Mouse (Mus musculus): ENCODE data around the gene H2-D1. TPM values are rescaled to one million over a fixed set of nuclear protein-coding genes. Genes with fewer than 3 reads are reported as not detected.
"Not testable (repeated sequence)": the region's sequence is repeated elsewhere in the genome, so short reads cannot be mapped to it uniquely, and the experiment has no call there.

Gene H2-D1
- polyA plus RNA-seq, 1 experiment from 2014 or later, result 98.1 TPM

- Histone ChIP-seq H3K27me3 (ENCODE audit: control insufficient read depth, insufficient read depth, low read length) (no peaks in the 10 kb centered on the region), H3K4me3 (replicated peaks; ENCODE audit: low read length) (no peak overlapping the region), H3K36me3 (replicated peaks; ENCODE audit: control insufficient read depth, insufficient read depth) (peaks cover 52% of the 10 kb centered on the region), H3K27ac (no peak overlapping the region), H3K9ac (no peak overlapping the region), H3K9me3 (ENCODE audit: control insufficient read depth, low read length) (no peaks in the 10 kb centered on the region), H3K4me2 (replicated peaks) (no peak overlapping the region), H3K4me1 (replicated peaks; ENCODE audit: control insufficient read depth, insufficient read depth, low read length) (no peaks in the 10 kb centered on the region)
- DNase-seq (ENCODE audit: low spot score), result no peak
- WGBS, result 87% methylated on average over 14 of the region's 14 CpGs
- ATAC-seq (ENCODE audit: low FRiP score), result no peak
These were observed 35.9 kb upstream of the H2-D1 start for GRCm38 (mm10) chr17:35226561-35227046.

- no peak for DNase-seq (ENCODE audit: low spot score)
- Histone ChIP-seq H3K4me3 (replicated peaks; ENCODE audit: low read length) (no peak overlapping the region), H3K27me3 (ENCODE audit: control insufficient read depth, insufficient read depth, low read length) (no peaks in the 10 kb centered on the region), H3K4me2 (replicated peaks) (no peak overlapping the region), H3K4me1 (replicated peaks; ENCODE audit: control insufficient read depth, insufficient read depth, low read length) (peaks cover 13% of the 10 kb centered on the region; the same call in 1 of the 2 replicates), H3K9ac (no peak overlapping the region; the same call in 1 of the 2 replicates), H3K9me3 (ENCODE audit: control insufficient read depth, low read length) (no peaks in the 10 kb centered on the region), H3K27ac (no peak overlapping the region), H3K36me3 (replicated peaks; ENCODE audit: control insufficient read depth, insufficient read depth) (peaks cover 47% of the 10 kb centered on the region)
- no peak for ATAC-seq (ENCODE audit: low FRiP score)
- WGBS, result 96% methylated on average over 10 of the region's 10 CpGs
These were observed 31.5 kb upstream of the H2-D1 start for GRCm38 (mm10) chr17:35231022-35231421.

GRCm38 (mm10) chr17:35232043-35232442, 30.5 kb upstream of the H2-D1 start:
- DNase-seq (ENCODE audit: low spot score) (peak; percentile 93), ATAC-seq (ENCODE audit: low FRiP score) (no peak)
- H3K9ac ChIP-seq, result peak overlapping the region; percentile 44; the same call in 1 of the 2 replicates
- no peak overlapping the region for H3K27ac ChIP-seq
- H3K4me1 ChIP-seq (replicated peaks; ENCODE audit: control insufficient read depth, insufficient read depth, low read length), result peaks cover 13% of the 10 kb centered on the region; the same call in 1 of the 2 replicates
- no peaks in the 10 kb centered on the region for H3K27me3 ChIP-seq (ENCODE audit: control insufficient read depth, insufficient read depth, low read length)
- H3K36me3 ChIP-seq (replicated peaks; ENCODE audit: control insufficient read depth, insufficient read depth), result peaks cover 47% of the 10 kb centered on the region
- peak overlapping the region; percentile 25; the same call in 1 of the 2 replicates for H3K4me2 ChIP-seq (replicated peaks)
- H3K9me3 ChIP-seq (ENCODE audit: control insufficient read depth, low read length), result no peaks in the 10 kb centered on the region
- no peak overlapping the region for H3K4me3 ChIP-seq (replicated peaks; ENCODE audit: low read length)
- 12% methylated on average over 12 of the region's 12 CpGs for WGBS

- DNase-seq (ENCODE audit: low spot score) (no peak), ATAC-seq (ENCODE audit: low FRiP score) (no peak)
- 93% methylated on average over 5 of the region's 5 CpGs for WGBS
- Histone ChIP-seq H3K9ac (no peak overlapping the region), H3K4me1 (replicated peaks; ENCODE audit: control insufficient read depth, insufficient read depth, low read length) (peaks cover 17% of the 10 kb centered on the region), H3K36me3 (replicated peaks; ENCODE audit: control insufficient read depth, insufficient read depth) (peaks cover 41% of the 10 kb centered on the region), H3K4me3 (replicated peaks; ENCODE audit: low read length) (no peak overlapping the region), H3K27ac (no peak overlapping the region), H3K27me3 (ENCODE audit: control insufficient read depth, insufficient read depth, low read length) (no peaks in the 10 kb centered on the region), H3K4me2 (replicated peaks) (no peak overlapping the region), H3K9me3 (ENCODE audit: control insufficient read depth, low read length) (no peaks in the 10 kb centered on the region)
These were observed 29.9 kb upstream of the H2-D1 start for GRCm38 (mm10) chr17:35232659-35233058.

- Histone ChIP-seq H3K36me3 (replicated peaks; ENCODE audit: control insufficient read depth, insufficient read depth) (peaks cover 34% of the 10 kb centered on the region), H3K4me1 (replicated peaks; ENCODE audit: control insufficient read depth, insufficient read depth, low read length) (peaks cover 17% of the 10 kb centered on the region), H3K27me3 (ENCODE audit: control insufficient read depth, insufficient read depth, low read length) (no peaks in the 10 kb centered on the region), H3K27ac (peak within 1 kb of the TSS; percentile 90; the same call in 1 of the 2 replicates), H3K9ac (peak within 1 kb of the TSS; percentile 63; the same call in 1 of the 2 replicates), H3K4me2 (replicated peaks) (peak within 1 kb of the TSS; percentile 61), H3K9me3 (ENCODE audit: control insufficient read depth, low read length) (no peaks in the 10 kb centered on the region), H3K4me3 (replicated peaks; ENCODE audit: low read length) (peak within 1 kb of the TSS; percentile 38)
- 82% methylated on average over 18 of the region's 18 CpGs for WGBS
- DNase-seq (ENCODE audit: low spot score) (no peak), ATAC-seq (ENCODE audit: low FRiP score) (no peak)
These were observed 29.2 kb upstream of the H2-D1 start, which contains the start of gene Atp6v1g2 for GRCm38 (mm10) chr17:35233114-35233980. Atp6v1g2 (plus strand) TSS chr17:35233660.

- H3K9me3 ChIP-seq (ENCODE audit: control insufficient read depth, low read length); ATAC-seq (ENCODE audit: low FRiP score); H3K27ac ChIP-seq; H3K9ac ChIP-seq; H3K27me3 ChIP-seq (ENCODE audit: control insufficient read depth, insufficient read depth, low read length); DNase-seq (ENCODE audit: low spot score); H3K4me3 ChIP-seq (replicated peaks; ENCODE audit: low read length): not testable (repeated sequence)
- peaks cover 17% of the 10 kb centered on the region for H3K4me1 ChIP-seq (replicated peaks; ENCODE audit: control insufficient read depth, insufficient read depth, low read length)
- WGBS, result 91% methylated on average over 7 of the region's 7 CpGs
- H3K36me3 ChIP-seq (replicated peaks; ENCODE audit: control insufficient read depth, insufficient read depth), result peaks cover 27% of the 10 kb centered on the region
- peak overlapping the region; percentile 61 for H3K4me2 ChIP-seq (replicated peaks)
These were observed 28.4 kb upstream of the H2-D1 start for GRCm38 (mm10) chr17:35234090-35234489.

- Histone ChIP-seq H3K4me3 (replicated peaks; ENCODE audit: low read length) (peak overlapping the region; percentile 38), H3K9ac (peak overlapping the region; percentile 63), H3K4me2 (replicated peaks) (peak overlapping the region; percentile 61), H3K36me3 (replicated peaks; ENCODE audit: control insufficient read depth, insufficient read depth) (peaks cover 19% of the 10 kb centered on the region), H3K27me3 (ENCODE audit: control insufficient read depth, insufficient read depth, low read length) (no peaks in the 10 kb centered on the region), H3K27ac (peak overlapping the region; percentile 90), H3K4me1 (replicated peaks; ENCODE audit: control insufficient read depth, insufficient read depth, low read length) (peaks cover 17% of the 10 kb centered on the region), H3K9me3 (ENCODE audit: control insufficient read depth, low read length) (no peaks in the 10 kb centered on the region)
- WGBS, result 4% methylated on average over 31 of the region's 31 CpGs
- ATAC-seq (ENCODE audit: low FRiP score) (no peak), DNase-seq (ENCODE audit: low spot score) (no peak)
These were observed 27.6 kb upstream of the H2-D1 start for GRCm38 (mm10) chr17:35234903-35235302.

GRCm38 (mm10) chr17:35235614-35236389, 26.7 kb upstream of the H2-D1 start, which contains the start of gene Nfkbil1:
Nfkbil1 (minus strand) TSS chr17:35235792.
- Histone ChIP-seq H3K27ac (peak within 1 kb of the TSS; percentile 90), H3K9me3 (ENCODE audit: control insufficient read depth, low read length) (no peaks in the 10 kb centered on the region), H3K4me2 (replicated peaks) (peak within 1 kb of the TSS; percentile 61), H3K27me3 (ENCODE audit: control insufficient read depth, insufficient read depth, low read length) (no peaks in the 10 kb centered on the region), H3K4me1 (replicated peaks; ENCODE audit: control insufficient read depth, insufficient read depth, low read length) (peaks cover 23% of the 10 kb centered on the region), H3K36me3 (replicated peaks; ENCODE audit: control insufficient read depth, insufficient read depth) (peaks cover 12% of the 10 kb centered on the region), H3K4me3 (replicated peaks; ENCODE audit: low read length) (peak within 1 kb of the TSS; percentile 38), H3K9ac (peak within 1 kb of the TSS; percentile 63)
- under 1% methylated on average over 35 of the region's 35 CpGs for WGBS
- ATAC-seq (ENCODE audit: low FRiP score), result peak; percentile 79
- DNase-seq (ENCODE audit: low spot score), result peak; percentile 91

GRCm38 (mm10) chr17:35236390-35236746, 26.2 kb upstream of the H2-D1 start:
- Histone ChIP-seq H3K4me2 (replicated peaks) (peak overlapping the region; percentile 61), H3K9ac (peak overlapping the region; percentile 63), H3K27me3 (ENCODE audit: control insufficient read depth, insufficient read depth, low read length) (no peaks in the 10 kb centered on the region), H3K27ac (peak overlapping the region; percentile 90), H3K4me3 (replicated peaks; ENCODE audit: low read length) (peak overlapping the region; percentile 38), H3K4me1 (replicated peaks; ENCODE audit: control insufficient read depth, insufficient read depth, low read length) (peaks cover 25% of the 10 kb centered on the region), H3K36me3 (replicated peaks; ENCODE audit: control insufficient read depth, insufficient read depth) (peaks cover 7% of the 10 kb centered on the region; the same call in 1 of the 2 replicates), H3K9me3 (ENCODE audit: control insufficient read depth, low read length) (no peaks in the 10 kb centered on the region)
- ATAC-seq (ENCODE audit: low FRiP score) (peak; percentile 85), DNase-seq (ENCODE audit: low spot score) (peak; percentile 97)
- 0% methylated on average over 18 of the region's 18 CpGs for WGBS
